Mouse (Mus musculus) brain, embryonic 14.5 days (tissue): ENCODE results near the gene Ccnb2.

Source experiments
- CTCF ChIP-seq: fragments of 200-500 bp; IDR thresholded peaks from 2 replicates; pipeline ENCODE4 v1.5.1; 2012; ENCODE audit warnings: inconsistent platforms, mild to moderate bottlenecking, moderate library complexity, borderline replicate concordance; ENCODE audit not compliant: insufficient read depth, insufficient read length; ENCODE audit errors: extremely low read depth
- POLR2A ChIP-seq: fragments of 200-500 bp; IDR thresholded peaks from 2 replicates; pipeline ENCODE4 v1.6.1; 2012; ENCODE audit warnings: mild to moderate bottlenecking, inconsistent platforms, borderline replicate concordance; ENCODE audit not compliant: poor library complexity, insufficient read depth, insufficient read length, severe bottlenecking; ENCODE audit errors: extremely low read depth

GRCm38 (mm10) chr9:70379502-70380467 is 41.6 kb downstream of the Ccnb2 start:
- TF ChIP-seq CTCF (no peak), POLR2A (no peak)
